Mouse (Mus musculus) CH12F3 (cell line): ENCODE measurements around the gene Gpr27.

Experiments
- in situ Hi-C: fragments of 300-500 bp; cut with MboI; formaldehyde crosslinking; loops from 2 replicates; pipeline ENCODE4 v1.14.3; 2020; ENCODE audit warnings: low sequenced_read_pairs

Gene Gpr27

GRCm38 (mm10) chr6:99692206-99692915 lies at the start of gene Gpr27:
Gene Gpr27, plus strand, starts transcription at chr6:99692679.
- in situ Hi-C loops = no loop called here

DNA sequence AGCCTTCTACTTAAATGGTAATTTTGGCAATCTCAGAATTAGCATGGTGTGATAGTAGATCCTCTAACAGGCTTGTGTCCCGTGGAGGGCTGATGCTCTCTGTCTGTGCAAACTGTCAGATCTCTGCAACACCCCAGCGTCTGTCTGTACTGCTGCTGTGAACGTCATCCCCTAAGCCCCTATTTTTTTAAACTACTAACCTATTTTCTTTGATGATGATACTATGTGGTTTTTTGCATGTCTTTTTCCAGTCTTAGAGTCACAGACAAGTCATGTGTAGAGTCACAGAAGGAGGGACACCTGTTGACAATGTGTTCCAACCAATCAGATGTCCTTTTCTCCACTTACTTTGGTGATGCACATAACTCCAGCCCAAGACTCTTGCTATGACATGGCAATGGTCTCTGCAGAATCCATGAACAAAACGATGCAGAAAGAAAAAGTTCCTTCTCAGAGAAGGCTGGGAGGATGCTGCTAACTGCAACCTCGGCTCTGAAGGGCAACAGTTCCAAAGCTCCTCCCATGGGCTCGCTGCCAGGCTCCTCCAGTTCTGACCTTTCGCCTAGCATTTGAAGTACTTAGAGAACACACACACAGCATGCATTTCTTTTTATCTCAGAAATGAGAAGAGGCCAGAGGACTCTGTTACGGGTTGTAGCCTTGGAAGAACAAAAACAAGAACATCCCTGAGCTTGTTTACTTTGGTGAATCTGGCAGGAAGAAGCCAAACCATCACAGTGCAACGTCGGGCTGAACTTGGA lies 48.9 kb upstream of the Gpr27 start:
- in situ Hi-C loops = no loop called here

GRCm38 (mm10) chr6:99644386-99644785 lies 48.1 kb upstream of the Gpr27 start:
- in situ Hi-C loops = no loop called here

GRCm38 (mm10) chr6:99644876-99645275 lies 47.6 kb upstream of the Gpr27 start:
- in situ Hi-C loops = no loop called here

- in situ Hi-C loops = no loop called here
These were observed 46.1 kb upstream of the Gpr27 start for GRCm38 (mm10) chr6:99646344-99646743.

- in situ Hi-C loops = no loop called here
These were observed 43.2 kb upstream of the Gpr27 start for GRCm38 (mm10) chr6:99649307-99649706.

DNA sequence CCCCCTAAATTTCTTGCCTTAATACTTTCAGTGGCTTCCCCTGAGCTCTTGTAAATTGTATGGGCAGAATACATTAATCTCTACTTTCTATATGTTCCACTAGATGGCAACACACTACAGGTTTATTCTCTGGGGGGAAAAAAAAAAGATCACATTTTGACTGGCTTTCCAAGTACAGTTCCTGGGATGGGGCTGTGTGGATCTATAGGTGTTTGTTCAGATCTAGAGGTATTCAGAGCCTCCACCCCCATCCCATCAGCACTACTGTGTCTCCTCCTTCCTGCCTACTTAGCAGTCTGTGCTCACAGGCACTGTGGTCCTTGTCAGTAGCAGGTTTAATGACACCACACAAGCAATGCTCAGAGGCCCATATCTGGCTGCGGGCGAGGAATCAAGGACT lies 40.1 kb upstream of the Gpr27 start:
- in situ Hi-C loops = no loop called here

GRCm38 (mm10) chr6:99654343-99654742 lies 38.1 kb upstream of the Gpr27 start:
- in situ Hi-C loops = no loop called here

GRCm38 (mm10) chr6:99655488-99655887 lies 37.0 kb upstream of the Gpr27 start:
- in situ Hi-C loops = no loop called here

- in situ Hi-C loops = no loop called here
These were observed 36.4 kb upstream of the Gpr27 start for GRCm38 (mm10) chr6:99656088-99656487.

DNA sequence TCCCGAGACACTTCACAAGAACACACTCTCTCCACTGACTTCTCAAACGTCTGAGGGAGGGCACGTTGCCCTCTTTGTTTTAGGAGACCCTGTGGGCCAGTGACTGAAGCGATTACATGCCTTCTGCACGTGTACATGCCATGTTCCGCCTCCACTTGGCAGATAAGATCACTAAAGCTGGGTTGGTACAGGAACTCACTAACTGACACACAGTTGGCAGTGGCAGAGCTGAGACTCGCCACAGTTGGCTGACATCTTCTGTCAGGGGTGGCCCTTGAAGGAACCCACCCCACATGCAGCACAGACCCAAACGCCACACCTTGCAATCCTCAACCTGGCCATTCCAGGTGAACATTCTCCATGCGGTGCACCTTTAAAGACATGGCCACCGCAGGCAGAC lies 33.9 kb upstream of the Gpr27 start:
- in situ Hi-C loops = no loop called here

GRCm38 (mm10) chr6:99660443-99660842 lies 32.0 kb upstream of the Gpr27 start:
- in situ Hi-C loops = no loop called here

DNA sequence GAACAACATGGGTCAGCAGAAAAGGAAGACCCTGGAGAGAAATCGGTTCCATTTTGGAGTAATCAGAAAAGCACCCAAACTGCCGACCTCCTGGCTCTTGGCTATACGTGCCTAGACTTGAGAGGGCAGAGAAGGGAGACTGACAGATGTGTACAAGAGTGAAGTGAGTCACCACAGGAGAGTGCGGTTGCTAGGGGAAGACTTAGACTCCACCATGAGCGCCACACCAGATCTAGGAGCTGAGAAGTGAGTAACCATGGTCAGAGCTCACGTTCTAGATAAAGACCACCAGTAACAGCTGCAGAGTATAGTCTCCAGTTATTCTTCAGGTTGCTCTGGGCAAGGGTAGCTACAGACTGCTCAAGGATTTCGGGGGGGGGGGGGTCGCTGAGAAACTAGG lies 29.2 kb upstream of the Gpr27 start:
- in situ Hi-C loops = no loop called here

GRCm38 (mm10) chr6:99665457-99666317 lies 26.8 kb upstream of the Gpr27 start:
- in situ Hi-C loops = no loop called here

- in situ Hi-C loops = no loop called here
These were observed 25.9 kb upstream of the Gpr27 start, which contains the start of the genes Eif4e3 and Gm20696 for GRCm38 (mm10) chr6:99666318-99667171. Gene Eif4e3, minus strand, starts transcription at chr6:99666771. Gene Gm20696, minus strand, starts transcription at chr6:99666797.

- in situ Hi-C loops = no loop called here
These were observed 25.2 kb upstream of the Gpr27 start for GRCm38 (mm10) chr6:99667290-99667689.

GRCm38 (mm10) chr6:99669481-99670325 lies 22.8 kb upstream of the Gpr27 start:
- in situ Hi-C loops = no loop called here

- in situ Hi-C loops = no loop called here
These were observed 21.9 kb upstream of the Gpr27 start for GRCm38 (mm10) chr6:99670481-99671119.

DNA sequence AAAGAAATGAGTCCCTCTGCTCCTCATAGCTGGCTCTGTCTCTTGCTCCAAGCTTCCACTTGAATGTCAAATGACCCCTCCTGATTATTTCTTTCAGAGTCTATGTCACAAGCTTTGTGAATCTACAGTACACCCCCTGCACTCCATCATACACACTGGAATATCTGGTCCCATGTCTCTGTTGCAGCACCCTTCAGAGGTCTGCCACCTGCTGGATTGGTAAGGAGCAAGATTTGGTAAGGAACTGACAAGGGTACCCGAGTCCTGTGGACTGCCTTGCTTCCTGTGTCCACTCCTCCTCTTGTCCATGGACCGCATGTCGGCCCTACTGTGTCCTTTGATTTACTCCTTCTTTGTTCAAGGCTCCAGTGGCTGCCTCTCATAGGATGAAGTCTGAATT lies 20.7 kb upstream of the Gpr27 start:
- in situ Hi-C loops = no loop called here
